Mouse (Mus musculus) mouse trophoblast stem cell (cell line): ENCODE results near the gene Arl15.

Experiments used
- in situ Hi-C, 2 experiments: fragments of 300-500 bp; cut with MseI, MboI; formaldehyde crosslinking; loops; 2 replicates in 1 of 2; 3 replicates in 1 of 2; pipeline ENCODE4 v1.15.1; 2025

Gene Arl15

GRCm38 (mm10) chr13:113800246-113800645 lies 5.9 kb downstream of the Arl15 start:
- in situ Hi-C loops: no loop called here

GRCm38 (mm10) chr13:113802571-113802970 lies 8.3 kb downstream of the Arl15 start:
- in situ Hi-C loops: no loop called here

- in situ Hi-C loops: no loop called here
Measured at GRCm38 (mm10) chr13:113811141-113811540, 16.8 kb downstream of the Arl15 start.

- in situ Hi-C loops: no loop called here
Measured at GRCm38 (mm10) chr13:113811910-113812592, 17.7 kb downstream of the Arl15 start.

GRCm38 (mm10) chr13:113812593-113812975 lies 18.3 kb downstream of the Arl15 start:
- in situ Hi-C loops: no loop called here

- in situ Hi-C loops: no loop called here
Measured at GRCm38 (mm10) chr13:113814121-113814520, 19.8 kb downstream of the Arl15 start.

GRCm38 (mm10) chr13:113815697-113816420 lies 21.6 kb downstream of the Arl15 start:
- in situ Hi-C loops: no loop called here

- in situ Hi-C loops: no loop called here
Measured at GRCm38 (mm10) chr13:113816421-113816810, 22.1 kb downstream of the Arl15 start.

GRCm38 (mm10) chr13:113819006-113819405 lies 24.7 kb downstream of the Arl15 start:
- in situ Hi-C loops: no loop called here

GRCm38 (mm10) chr13:113820176-113820575 lies 25.9 kb downstream of the Arl15 start:
- in situ Hi-C loops: no loop called here

GRCm38 (mm10) chr13:113821891-113822290 lies 27.6 kb downstream of the Arl15 start:
- in situ Hi-C loops: no loop called here

GRCm38 (mm10) chr13:113824027-113824426 lies 29.7 kb downstream of the Arl15 start:
- in situ Hi-C loops: no loop called here

- in situ Hi-C loops: no loop called here
Measured at GRCm38 (mm10) chr13:113828633-113829032, 34.3 kb downstream of the Arl15 start.

- in situ Hi-C loops: no loop called here
Measured at GRCm38 (mm10) chr13:113829079-113829478, 34.8 kb downstream of the Arl15 start.

GRCm38 (mm10) chr13:113830805-113831204 lies 36.5 kb downstream of the Arl15 start:
- in situ Hi-C loops: no loop called here

GRCm38 (mm10) chr13:113832947-113833346 lies 38.6 kb downstream of the Arl15 start:
- in situ Hi-C loops: no loop called here

GRCm38 (mm10) chr13:113835921-113836320 lies 41.6 kb downstream of the Arl15 start:
- in situ Hi-C loops: no loop called here

- in situ Hi-C loops: no loop called here
Measured at GRCm38 (mm10) chr13:113838601-113839576, 44.6 kb downstream of the Arl15 start.

- in situ Hi-C loops: no loop called here
Measured at GRCm38 (mm10) chr13:113840421-113840820, 46.1 kb downstream of the Arl15 start.

GRCm38 (mm10) chr13:113842411-113843309 lies 48.4 kb downstream of the Arl15 start:
- in situ Hi-C loops: no loop called here

- in situ Hi-C loops: no loop called here
Measured at GRCm38 (mm10) chr13:113843310-113843649, 49.0 kb downstream of the Arl15 start.
